Mouse (Mus musculus): ENCODE results near the gene Scyl2. TPM values are rescaled to one million over a fixed set of nuclear protein-coding genes. Genes with fewer than 3 reads are reported as not detected.
"Not testable (repeated sequence)": the region's sequence is repeated elsewhere in the genome, so short reads cannot be mapped to it uniquely, and the experiment has no call there.

Scyl2 gene
- 10 to 100 TPM; 15.0 to 18.6 TPM for total RNA-seq (2021)
- long read RNA-seq, experiment 1, full-length matches to known transcripts: 7 of 9 reads
- long read RNA-seq, experiment 1, partial matches to known transcripts: 0 of 9 reads
- long read RNA-seq, experiment 1, other reads (novel, unspliced or antisense): 2 of 9 reads
- long read RNA-seq, experiment 2, full-length matches to known transcripts: 3 of 8 reads
- long read RNA-seq, experiment 2, partial matches to known transcripts: 3 of 8 reads
- long read RNA-seq, experiment 2, other reads (novel, unspliced or antisense): 2 of 8 reads

- peak; percentile 87 to 91 for DNase-seq (ENCODE audit: low spot score in 2 of 2)
Observed at GRCm38 (mm10) chr10:89686139-89686808, at the start of gene Scyl2. Gene Scyl2, minus strand, starts transcription at chr10:89686285.

DNA sequence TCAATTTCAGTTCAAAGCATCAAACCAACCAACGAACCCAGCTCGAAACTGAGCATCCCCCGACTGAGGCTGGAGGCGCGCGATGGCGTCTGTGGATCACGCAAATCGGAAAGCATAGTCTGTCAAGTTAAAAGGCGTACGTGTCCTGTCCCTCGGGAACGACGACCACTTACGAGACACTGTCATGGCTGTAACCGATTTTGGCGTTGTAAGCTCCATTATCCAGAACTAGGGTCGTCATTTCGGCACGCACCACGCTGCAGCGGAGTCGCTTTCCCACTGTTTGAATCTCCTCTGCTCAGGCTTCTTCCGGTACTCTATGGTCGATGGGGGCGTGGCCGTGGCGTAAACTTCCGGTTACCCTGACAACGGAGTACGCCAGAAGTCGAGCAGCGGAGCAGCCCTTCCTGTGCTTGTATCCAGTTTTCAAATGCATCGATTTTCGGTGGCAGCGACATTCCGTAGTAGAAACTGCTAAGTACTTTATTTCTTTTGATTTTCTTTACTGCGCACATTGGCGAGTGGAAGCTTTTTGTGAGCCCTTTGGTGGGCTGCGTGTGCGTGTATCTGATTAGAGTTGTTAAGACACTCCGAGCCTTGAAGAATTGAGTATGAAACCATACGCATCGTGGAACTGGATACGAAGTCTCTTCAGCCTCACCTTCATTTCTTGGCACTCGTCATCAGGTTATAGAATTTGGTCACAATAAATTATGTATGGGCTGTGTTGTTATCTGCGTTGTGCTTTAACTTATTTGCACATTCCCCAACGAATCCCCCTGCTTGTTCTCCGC lies 46.1 kb upstream of the Scyl2 start, which contains the start of gene Actr6:
Gene Actr6 (minus strand): TSS at position 295 of the 794 bp plus-strand sequence.
- peak; percentile 80 to 93 for DNase-seq (ENCODE audit: low spot score in 2 of 2)

- no peak for DNase-seq (ENCODE audit: low spot score in 2 of 2)
Observed at GRCm38 (mm10) chr10:89731341-89731740, 45.3 kb upstream of the Scyl2 start.

GRCm38 (mm10) chr10:89730386-89730785 lies 44.3 kb upstream of the Scyl2 start:
- no peak for DNase-seq (ENCODE audit: low spot score in 2 of 2)

GRCm38 (mm10) chr10:89722247-89723195 lies 36.4 kb upstream of the Scyl2 start:
- no peak for DNase-seq (ENCODE audit: low spot score in 2 of 2)

DNA sequence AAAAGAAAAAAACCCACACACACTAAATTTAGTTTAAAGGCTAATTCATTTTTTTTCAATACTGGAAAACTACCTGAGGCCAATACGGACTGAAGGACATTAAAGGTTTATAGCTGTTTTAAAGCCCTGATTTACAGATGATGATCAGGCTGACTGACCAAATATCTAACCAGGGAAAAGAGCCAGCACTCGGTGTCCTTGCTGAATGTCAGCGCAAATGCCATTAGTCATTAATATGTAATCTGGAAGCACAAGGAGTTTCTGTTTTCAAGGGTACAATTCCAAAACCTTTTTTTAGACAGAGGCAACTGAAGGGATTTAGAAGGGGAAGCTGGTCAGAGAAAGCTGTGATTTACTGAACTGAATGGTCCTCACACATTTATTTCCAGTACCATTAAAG lies 34.7 kb upstream of the Scyl2 start:
- DNase-seq (ENCODE audit: low spot score in 2 of 2): no peak

GRCm38 (mm10) chr10:89720252-89720651 lies 34.2 kb upstream of the Scyl2 start:
- no peak for DNase-seq (ENCODE audit: low spot score in 2 of 2)

DNA sequence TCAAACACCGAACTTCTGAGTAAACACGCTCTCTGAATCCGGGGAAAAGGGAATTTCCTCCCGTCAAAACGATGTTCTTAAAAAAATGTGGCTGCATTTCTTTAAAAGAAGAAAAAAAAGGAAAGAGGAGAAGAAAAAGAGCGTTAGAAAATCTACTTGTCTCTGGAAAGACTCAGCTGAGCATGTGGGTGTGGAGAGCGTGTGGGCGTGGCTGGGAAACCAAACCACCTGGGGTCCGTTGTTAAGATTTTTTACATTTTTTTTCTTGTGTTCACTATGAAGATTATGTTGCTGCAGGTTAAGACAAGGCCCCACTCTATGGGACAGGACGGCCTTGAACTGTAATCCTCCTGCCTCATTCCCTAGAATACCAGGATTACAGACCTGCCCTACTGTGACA lies 28.8 kb upstream of the Scyl2 start:
- DNase-seq (ENCODE audit: low spot score in 2 of 2): no peak

- no peak for DNase-seq (ENCODE audit: low spot score in 2 of 2)
Observed at GRCm38 (mm10) chr10:89708720-89709119, 22.6 kb upstream of the Scyl2 start.

DNA sequence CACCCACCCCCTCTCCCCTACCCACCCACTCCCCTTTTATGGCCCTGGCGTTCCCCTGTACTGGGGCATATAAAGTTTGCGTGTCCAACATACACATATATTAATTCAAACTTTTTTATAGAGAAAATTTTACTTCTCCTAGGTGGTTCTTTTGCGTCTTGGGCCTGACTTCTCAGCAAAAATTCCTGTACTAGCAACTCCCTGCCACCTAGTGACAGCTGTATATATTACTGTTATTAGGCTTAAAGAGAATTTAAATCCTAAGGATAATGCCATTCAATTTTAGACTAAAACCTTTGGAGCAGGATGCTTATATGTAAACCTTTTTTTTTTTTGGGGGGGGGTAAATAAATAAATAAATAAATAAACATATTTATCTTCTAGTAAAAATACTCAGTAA lies 21.3 kb upstream of the Scyl2 start:
- DNase-seq (ENCODE audit: low spot score in 2 of 2): no peak

DNA sequence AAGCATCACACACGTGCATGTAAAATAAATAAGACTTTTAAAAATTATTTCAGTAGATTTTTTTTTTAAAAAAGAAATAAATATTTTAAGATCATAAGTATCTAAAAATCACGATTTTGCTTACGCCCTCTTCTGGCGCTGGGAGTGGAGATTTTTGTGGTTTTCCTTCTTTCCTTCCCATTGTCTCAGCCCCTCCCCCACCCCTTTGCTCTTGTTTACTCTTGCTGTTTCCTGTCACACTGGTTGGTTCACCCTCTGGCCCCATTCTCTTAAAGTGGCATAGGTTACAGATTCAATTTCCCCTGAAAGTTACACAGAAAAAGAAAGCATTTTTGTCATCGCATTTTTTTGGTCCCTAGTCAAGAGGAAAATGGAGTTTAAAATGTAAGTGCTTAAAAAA lies 17.0 kb upstream of the Scyl2 start:
- DNase-seq (ENCODE audit: low spot score in 2 of 2): no peak

- no peak for DNase-seq (ENCODE audit: low spot score in 2 of 2)
Observed at GRCm38 (mm10) chr10:89697956-89698355, 11.9 kb upstream of the Scyl2 start.

DNA sequence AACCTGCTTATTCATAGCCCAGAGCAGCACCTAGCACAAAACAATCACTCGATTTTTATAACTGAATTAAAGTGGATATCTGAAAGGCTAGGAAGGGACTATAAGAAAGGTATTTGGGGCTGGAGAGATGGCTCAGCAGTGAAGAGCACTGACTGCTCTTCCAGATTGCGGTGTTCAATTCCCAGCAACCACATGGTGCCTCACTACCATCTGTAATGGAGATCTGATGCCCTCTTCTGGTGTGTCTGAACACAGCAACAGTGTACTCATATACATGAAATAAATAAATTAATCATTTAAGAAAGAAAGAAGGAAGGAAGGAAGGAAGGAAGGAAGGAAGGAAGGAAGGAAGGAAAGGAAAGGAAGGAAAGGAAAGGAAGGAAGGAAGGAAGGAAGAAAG lies 10.2 kb upstream of the Scyl2 start:
- DNase-seq (ENCODE audit: low spot score in 2 of 2): not testable (repeated sequence)

- DNase-seq (ENCODE audit: low spot score in 2 of 2): no peak
Observed at GRCm38 (mm10) chr10:89695194-89695911, 9.3 kb upstream of the Scyl2 start.

- DNase-seq (ENCODE audit: low spot score in 2 of 2): no peak
Observed at GRCm38 (mm10) chr10:89690021-89690420, 3.9 kb upstream of the Scyl2 start.

DNA sequence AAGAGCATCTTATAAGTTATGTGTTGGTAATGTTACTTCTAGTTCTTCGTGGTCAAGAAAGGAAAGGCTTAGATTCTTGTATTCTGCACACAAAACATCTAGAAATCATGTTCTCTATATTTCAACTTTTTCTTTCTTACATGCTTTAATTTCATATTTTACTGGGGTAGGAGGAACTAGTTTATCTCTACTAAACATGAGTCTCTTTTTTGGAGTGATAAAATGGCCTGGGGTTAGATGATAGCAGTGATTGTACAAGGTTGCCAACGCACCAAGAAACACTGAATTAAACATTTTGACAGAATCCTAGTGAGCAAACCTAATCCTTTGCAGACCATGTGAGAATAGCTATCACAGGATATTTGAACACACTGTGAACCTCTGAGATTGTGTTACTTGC lies 1.4 kb upstream of the Scyl2 start:
- DNase-seq (ENCODE audit: low spot score in 2 of 2): no peak

DNA sequence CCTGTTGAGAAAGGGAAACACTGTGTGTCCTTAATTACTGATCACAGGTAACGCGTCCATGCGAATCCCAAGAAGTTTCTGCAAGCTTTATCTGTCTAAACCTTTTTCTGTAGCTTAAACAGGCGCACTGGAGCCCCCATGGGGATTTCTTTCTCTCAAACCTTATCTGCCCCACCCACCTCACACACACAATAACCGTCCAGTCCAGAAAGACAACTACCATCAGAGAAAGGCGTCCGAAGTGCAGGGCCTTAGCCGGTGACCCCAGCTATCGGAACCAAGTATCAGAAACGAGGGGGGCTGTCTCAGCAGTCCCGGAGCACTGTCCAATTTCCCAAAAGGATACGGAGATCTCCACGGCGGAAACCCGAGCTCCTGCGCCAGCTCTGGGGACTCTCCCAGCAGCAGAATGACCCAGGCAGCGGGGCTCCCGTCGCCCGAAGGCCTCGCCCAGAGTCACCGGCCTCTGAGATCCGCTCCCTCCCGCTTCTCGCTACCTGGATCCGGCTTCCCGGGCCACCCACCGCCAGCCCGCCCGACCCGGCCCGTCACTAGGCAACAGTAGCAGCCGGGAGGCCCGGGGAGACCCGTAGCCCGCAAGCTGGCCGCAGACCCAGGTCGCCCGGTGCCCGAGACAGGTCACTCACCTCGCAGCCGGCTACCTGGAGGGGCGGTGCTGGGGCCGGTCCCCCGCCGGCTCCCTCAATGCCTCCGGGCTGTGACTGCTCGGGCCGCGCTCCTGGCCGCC lies 520 bp downstream of the Scyl2 start:
- DNase-seq (ENCODE audit: low spot score in 2 of 2): peak in 1 of 2 experiments; percentile 11

DNA sequence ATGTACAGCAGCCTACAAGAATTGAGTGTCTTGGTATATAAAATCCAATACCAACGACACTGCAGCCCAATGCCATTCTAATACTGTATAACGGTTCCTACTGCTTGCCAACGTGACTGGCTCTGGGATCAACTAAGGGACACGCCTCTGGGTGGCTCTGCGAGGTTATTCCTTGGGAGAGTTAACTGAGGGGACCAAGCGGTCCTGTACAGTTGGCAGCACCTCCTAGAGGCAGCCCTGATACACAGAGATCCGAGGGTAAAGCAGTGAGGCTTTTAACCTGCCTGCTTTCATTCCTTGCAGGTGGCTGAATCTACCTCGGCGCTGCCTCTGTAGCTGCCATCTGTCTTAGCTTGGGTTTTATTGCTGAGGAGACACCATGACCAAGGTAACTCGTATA lies 3.1 kb downstream of the Scyl2 start:
- DNase-seq (ENCODE audit: low spot score in 2 of 2): no peak

DNA sequence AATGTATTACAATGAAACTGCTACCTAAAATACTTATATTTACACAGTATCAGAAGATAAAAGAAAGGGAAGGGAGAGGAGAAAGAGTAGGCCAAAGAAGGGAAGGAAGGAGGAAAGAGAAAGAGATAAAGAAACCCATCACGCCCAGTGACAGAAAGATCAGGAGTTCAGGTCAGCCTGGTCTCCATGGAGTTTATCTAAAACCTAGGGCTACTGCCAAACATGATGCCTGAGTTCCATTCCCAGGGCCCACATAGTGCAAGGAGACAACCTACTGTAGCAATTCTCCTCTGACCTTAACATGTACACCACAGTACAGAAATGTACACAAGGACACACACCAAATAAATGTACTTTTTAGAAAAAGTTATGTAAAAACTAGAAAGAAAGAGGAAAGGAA lies 3.9 kb downstream of the Scyl2 start:
- DNase-seq (ENCODE audit: low spot score in 2 of 2): no peak

Measured in gastrocnemius, postnatal 4 days (tissue).